Mouse (Mus musculus) spleen, embryonic (tissue): ENCODE measurements around the gene Angptl8.
"Not testable (repeated sequence)": the region's sequence is repeated elsewhere in the genome, so short reads cannot be mapped to it uniquely, and the experiment has no call there.

Experiments used
- CTCF ChIA-PET: fragments of 350-600 bp; sonication (Branson Sonifier 250); formaldehyde crosslinking; loops from one replicate; lab custom pipeline; 2022; lab: Charles Lee

The Angptl8 gene

DNA sequence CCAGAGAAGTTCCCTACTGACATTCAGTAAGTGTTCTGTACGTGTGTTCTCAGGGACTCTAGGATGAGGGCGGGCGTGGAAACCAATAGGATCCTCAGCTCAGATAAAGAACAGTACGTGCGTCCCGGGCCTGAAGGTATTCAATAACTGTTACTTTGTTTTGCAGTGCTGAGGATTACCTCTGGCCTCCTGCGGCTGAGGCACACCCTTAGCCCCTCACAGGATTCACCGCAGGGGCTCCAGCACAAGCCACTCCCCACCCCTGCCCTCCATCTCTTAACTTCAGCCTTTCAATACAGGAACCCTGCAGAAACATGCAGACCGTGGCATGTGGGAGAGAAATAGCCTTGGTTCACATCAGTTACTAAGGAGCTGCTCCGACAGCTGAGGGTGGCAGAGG is 12.6 kb downstream of the Angptl8 start:
- CTCF ChIA-PET, result no interaction called here

DNA sequence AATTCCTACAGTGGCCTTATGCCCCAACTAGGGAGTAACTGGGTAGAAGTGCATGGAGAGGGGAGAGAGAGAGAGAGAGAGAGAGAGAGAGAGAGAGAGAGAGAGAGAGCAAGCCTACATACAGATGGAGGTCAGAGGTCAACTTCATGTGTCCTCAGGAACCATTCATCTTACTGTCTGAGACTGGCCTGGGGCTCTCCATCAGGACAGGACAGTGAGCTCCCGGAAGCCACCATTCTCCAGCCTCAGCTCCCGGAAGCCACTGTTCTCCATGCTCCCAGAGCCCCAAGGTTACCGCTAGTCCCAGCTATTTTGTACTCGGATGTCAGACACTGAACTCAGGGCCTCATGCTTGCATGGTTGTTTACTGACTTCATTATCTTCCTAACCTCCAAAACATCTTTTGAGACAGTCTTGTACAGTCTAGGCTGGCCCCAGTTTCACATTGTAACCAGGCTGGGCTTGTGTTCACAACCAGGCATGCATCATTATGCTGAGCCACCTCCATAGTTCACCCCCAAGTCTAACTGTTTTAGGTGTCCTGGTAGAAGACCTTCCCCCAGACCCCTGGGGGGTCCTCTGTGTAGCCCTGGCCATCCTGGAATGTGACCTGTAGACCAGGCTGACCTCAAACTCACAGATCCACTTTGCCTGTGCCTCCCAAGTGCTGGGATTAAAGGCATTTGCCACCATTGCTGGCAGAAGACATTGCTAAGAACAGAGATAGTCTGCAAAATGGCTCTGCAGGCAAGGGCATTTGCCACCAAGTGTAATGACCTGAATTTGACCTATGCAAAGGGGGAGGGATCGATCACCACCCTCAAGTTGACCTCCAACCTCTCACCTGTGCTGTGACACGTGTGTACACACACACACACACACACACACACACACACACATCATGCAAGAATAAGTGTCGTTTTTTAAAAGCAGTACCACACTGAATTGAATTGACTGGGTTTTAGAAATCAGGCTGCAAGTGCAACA is 14.7 kb downstream of the Angptl8 start:
- CTCF ChIA-PET, result interaction anchor here (0.5 kb wide), 1 partner anchor 38 kb away, joined by 3 read pairs; no protein-coding TSS in a partner anchor

DNA sequence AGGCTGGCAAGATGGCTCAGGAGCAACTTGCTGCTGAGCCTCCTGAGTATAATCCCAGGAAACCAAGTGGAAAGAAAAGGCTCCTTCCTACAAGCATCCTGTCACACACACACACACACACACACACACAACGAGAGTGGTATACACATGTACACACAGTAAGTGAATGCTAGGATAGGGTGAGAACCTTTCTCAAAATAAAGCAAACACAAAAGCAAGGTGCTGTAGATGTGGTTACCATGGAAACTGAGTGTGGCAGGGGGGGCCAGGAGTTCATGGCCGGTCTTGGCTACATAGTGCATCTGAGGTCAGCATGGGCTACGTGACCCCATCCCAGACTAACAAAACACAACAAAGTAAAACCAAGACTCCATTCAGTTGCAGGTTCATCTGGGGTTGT is 15.8 kb downstream of the Angptl8 start:
- CTCF ChIA-PET, result no interaction called here

DNA sequence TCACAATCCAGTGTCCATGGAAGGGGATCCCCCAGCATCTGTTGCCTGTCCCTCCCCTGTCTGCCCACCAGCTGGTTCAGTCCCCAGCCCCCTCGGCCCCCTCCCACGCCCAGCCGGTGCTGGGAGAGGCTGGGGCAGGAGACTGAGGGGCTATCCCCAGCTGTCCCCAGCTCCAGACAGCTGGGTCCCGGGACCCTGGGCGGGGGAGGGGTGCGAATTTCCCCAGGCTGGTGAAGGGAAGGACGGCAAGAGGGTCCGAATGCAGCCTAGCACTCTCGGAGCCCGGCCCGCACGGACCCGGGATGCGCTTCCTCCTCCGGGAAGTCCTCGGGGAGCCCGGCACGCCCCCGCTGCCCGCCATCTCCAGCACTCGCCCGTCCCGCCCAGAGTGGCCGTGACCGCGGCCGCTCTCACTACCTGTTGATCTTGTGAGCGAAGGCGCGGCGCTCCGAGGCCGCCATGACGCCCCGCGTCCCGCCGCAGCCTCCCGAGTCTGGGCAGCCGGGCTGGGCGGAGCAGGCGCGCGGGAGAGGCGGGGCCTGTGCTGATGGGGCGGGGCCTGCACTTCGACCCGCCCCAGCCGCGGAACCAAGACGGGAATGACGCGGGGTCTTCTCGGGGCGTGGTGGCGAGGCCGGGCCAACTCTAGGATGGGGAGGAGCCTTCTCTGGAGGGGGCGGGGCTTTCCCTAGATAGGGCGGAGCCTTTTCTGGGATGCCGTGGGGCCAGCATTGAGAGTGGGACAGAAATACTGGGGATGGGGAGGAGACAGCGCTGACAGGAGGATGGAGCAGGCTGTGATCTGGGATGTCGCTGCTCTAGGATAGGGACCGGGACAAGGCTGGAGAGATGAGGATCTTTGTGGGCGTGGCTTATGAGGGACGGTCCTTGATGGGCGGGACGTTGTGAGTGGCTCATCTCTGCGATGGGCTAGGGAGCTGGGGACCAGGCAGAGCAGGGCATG is 17.1 kb downstream of the Angptl8 start, which contains the start of gene Dock6:
Dock6 (minus strand) TSS at position 508 of the 964 bp plus-strand sequence.
- CTCF ChIA-PET, result no interaction called here

DNA sequence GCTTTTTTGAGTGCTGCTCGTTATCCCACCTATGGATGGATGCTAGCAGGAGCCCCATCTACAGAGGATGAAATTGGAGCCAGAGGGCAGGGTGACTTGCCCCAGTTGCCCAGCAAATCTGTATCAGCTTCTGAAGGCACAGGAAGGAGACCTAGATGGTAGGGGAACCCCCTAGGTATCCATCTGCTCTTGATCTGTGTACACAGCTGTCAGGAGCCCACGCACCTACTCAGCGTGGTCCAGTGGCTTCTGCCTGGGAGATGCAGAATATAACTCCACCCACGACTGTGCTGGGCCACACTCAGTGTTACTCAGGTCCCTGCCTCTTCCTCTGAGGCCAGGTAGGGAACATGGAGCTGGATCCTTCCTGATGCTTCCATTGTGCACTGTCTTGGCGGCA is 18.7 kb downstream of the Angptl8 start:
- CTCF ChIA-PET, result no interaction called here

DNA sequence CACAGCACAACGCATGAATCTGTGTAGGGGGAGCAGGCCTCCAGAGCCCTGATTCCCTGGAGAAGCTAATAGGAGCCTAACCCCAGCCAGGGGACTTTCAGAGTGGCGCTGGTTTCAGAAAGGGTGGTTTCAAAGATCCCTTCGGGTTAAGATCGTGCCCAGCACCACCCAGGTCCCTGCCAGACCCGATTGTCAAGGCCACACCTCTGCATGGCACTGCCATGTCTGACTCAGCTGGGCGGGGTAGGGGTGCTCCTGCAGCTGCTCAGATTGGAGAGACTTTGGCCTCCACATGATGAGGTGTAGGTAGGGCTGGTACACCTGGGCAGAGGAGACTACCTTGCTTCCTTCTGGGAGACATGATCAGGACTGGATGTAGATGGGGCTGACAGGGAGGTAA is 19.6 kb downstream of the Angptl8 start:
- CTCF ChIA-PET, result no interaction called here

DNA sequence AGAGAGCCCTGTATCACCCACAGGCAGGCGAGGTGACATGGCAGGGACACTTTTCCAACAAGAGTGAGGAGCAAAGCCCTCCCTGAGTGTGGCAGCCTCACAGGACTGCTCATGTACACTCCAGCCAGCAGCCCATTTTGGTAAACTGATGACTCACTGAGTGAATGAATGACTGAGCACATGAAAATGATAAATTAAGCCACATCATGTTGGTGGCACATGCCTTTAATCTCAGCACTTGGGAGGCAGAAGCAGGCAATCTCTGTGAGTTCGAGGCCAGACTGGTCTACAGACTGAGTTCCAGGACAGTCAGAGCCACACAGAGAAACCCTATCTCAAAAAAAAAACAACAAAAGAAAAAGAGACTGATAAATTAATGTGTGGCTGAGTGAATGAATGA is 22.2 kb downstream of the Angptl8 start:
- CTCF ChIA-PET, result no interaction called here

DNA sequence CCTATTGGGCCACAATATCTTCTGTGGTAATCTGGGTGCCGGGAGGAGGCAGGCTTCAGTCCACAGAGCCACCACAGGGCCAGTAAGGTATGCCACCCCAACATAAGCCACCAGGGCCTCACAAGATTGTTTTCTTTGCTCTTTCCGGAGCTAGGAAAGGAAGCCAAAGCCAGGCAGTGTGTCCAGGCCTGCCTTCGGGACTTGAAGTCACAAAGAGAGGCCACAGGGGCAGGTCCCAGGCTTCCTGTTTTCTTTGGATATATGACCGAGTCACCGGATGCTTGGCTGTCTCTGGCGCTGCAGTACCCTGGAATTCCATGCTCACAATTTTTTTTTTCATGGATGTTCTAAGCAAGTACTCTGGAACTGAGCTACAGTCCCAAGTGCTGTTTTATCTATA is 22.8 kb downstream of the Angptl8 start:
- CTCF ChIA-PET, result no interaction called here

DNA sequence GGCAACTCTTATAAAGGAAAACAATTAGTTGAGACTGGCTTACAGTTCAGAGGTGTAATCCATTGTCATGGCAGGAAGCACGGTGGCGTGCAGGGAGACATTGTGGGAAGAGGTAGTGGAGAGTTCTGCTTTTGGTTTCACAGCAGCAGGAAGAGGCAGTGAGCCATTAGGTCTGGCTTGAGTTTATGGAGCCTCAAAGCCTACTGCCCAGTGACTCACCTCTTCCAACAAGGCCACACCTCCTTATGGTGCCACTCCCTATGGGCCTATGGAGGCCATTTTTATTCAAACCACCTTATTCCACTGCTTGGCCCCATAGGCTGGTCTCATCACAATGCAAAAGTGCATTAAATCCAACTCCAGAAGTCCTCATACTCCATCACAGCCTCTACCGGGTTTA is 24.3 kb downstream of the Angptl8 start:
- CTCF ChIA-PET, result interaction anchor here (0.5 kb wide), 1 partner anchor 131 kb away, joined by 3 read pairs; no protein-coding TSS in a partner anchor

DNA sequence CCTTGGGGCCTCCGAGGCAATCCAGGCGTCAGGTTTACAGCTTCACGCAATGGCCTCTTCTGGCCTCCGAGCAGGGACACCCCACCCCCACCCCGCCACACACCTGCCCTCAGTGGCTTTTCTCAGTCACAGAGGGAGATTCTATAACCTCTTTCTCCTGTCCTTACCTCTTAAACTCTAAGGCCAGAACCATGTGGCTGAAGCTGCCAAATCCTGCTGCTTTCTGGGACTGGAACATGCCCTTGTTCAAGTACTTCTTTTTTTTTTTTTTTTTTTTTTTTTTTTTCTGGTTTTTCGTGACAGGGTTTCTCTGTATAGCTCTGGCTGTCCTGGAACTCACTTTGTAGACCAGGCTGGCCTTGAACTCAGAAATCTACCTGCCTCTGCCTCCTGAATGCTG is 25.0 kb downstream of the Angptl8 start:
- CTCF ChIA-PET, result interaction anchor here (0.7 kb wide), 1 partner anchor 862 kb away, joined by 7 read pairs; no protein-coding TSS in a partner anchor

DNA sequence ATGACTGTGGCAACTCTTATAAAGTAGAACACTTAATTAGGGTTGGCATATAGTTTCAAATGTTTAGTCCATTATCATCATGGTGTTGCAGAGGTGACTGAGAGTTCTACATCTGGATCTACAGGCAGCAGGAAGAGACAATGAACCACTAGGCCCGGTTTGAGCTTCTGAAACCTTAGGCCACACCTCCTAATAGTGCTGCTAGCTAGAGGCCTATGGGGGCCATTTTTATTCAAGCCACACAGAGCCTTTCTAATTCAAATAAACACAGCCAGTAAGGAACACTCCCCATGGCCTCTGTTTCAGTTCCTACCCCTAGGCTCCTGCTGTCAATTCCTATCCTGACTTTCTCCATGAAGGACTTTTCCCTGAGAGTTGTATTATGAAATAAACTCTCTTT is 26.9 kb downstream of the Angptl8 start:
- CTCF ChIA-PET, result no interaction called here

DNA sequence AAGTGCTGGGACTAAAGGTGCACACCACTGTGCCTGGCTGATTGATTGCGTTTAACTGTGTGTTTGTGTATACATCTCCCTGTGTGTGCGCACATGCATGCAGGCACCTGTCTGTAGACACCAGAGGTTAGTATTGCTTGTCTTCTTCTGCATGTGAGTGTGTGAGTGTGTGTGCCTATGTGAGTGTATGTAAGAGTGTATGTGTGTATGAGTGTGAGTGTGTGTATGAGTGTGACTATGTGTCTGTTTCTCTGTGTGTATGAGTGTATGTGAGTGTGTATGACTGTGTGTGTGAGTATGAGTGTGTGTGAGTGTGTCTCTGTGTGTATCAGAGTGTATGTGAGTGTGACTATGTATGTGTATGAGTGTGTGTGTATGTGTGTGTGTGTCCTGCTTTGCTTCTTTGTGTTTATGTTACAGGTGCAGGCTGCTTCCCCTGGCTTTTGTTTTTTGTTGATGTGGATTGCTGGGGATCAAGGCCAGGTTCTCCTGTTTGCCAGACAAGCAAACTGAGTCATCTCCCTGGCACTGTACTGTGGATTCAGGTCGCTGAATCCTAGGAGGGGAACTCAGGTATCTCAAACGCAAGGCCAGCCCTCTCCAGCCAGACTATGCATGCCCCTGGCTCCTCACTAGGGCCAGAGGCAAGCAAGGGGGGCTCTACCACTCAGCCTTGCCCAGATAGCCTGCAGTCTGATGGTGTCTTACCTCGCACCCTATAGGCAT is 30.5 kb downstream of the Angptl8 start:
- CTCF ChIA-PET, result no interaction called here

DNA sequence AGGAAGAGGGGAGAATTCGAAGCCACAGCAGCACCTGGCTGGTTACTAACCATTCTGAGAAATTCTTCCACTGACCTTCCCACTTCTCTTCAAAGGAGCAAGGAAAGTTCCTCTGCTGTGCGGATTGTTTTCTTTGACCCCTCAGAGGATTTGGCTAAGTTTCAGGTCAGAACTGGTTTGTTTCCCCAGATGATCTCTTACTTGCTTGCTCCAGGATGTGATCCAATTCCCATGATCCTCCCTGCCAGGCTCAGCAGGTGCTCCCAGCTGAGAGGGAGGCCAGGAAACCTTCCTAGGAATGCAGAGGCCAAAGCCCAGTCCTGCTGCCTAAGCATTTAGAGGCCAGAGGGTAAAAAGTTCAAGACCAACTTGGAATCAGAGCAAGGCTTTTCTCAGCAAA is 31.3 kb downstream of the Angptl8 start:
- CTCF ChIA-PET, result no interaction called here

DNA sequence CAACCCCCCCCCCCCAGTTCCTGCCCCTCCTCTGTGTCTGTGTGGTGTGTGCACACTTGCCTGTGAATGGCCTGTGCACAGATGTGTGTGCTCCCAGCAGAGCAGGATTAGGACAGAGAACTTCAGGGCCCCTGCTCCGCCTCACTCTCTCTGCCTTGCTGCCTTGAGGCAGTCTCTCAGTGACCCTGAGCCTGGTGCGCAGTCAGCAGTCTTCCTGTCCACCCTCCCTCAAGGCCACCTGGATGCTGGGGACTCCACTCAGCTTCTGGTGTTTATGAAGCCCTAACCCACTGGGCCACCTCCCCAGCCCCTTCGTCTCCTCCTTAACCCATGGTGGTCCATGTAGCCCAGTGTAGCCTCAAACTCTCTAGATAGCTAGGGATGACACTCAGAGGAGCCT is 32.4 kb downstream of the Angptl8 start:
- CTCF ChIA-PET, result no interaction called here

DNA sequence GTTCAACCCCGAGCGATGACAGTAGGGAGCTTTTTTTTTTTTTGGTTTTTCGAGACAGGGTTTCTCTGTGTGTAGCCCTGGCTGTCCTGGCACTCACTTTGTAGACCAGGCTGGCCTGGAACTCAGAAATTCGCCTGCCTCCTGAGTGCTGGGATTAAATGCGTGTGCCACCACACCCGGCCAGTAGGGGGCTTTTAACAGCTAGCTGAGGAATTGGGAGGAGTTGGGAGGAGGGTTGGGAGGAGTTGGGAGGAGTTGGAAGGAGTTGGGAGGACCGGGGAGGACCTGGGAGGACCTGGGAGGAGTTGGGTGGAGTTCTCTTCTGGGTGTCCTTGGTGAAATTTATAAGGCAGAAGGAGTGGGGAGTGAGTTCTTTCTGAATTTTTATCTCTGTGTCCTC is 34.0 kb downstream of the Angptl8 start:
- CTCF ChIA-PET, result not testable (repeated sequence)

DNA sequence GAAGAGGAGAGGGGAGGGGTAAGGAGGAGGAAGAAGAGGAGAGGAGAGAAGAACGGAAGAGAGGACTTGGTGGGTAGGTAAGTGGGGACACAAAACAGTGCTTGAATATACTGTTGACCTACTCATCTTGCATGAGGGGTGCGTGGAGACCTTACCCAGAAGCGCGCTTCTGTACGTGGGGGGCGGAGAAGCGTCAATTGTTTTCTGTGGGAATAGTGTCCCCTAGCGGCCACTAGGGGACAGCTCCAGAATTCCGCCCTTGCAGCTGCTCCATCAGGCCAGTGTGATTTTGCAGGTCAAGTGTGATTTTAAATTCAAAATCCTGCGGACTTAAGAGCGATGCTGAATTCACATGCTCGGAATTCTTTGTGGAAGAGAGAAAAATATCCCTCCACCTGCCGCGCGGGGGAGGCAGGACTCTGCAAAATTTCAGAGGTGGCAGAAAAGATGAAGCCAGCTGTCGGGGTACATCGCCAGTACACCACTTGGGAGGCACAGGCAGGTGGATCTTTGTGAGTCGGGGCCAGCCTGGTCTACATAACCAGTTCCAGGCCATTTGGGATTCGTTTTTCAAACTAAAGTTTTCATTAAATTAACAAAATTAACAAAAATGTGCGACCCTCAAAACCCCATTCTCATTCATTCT is 35.7 kb downstream of the Angptl8 start:
- CTCF ChIA-PET, result no interaction called here

DNA sequence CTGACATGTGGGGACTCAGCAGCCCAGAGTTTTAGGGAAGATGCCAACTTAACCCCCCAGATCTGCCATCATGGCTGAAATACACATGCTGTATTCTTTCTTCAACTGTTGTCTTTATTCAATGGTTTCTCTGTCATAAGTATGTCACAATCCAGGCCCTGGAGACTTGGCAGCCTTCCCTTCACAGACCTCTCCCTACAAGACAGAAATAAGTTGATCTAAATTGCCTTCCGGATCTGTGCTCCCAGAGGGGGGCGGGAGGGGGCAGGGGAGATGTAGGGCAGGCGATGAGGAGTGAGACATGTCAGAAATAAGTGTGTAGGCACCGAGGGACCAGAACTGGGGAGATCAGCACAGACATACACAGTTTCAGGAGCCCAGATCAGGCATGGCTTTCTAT is 36.9 kb downstream of the Angptl8 start:
- CTCF ChIA-PET, result no interaction called here

DNA sequence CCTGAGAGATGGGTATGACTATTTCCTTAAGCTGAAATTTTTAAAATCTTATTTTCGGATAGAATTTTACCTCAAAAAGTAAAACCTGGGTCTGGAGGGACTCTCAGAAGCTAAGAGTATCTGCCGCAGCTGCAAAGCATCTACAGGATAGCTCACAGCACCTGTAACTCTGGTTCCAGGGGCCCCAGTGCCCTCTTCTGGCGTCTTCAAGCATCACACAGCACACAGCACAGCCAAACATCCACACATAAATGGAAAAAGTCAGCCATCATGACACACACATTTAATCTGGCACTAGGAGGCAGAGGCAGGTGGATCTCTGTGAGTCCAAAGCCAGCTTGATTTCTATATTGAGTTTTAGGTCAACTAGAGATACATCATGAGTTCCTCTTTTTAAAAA is 41.3 kb downstream of the Angptl8 start:
- CTCF ChIA-PET, result no interaction called here
